Mouse (Mus musculus) thymus, adult 18-20 months (tissue): Measurements from ENCODE around the gene Gm3183.
"Not testable (repeated sequence)": the region's sequence is repeated elsewhere in the genome, so short reads cannot be mapped to it uniquely, and the experiment has no call there.

Source experiments
- DNase-seq, 2 experiments: peaks; one replicate each; pipeline ENCODE4 v3.0.0; 2022; ENCODE audit warnings: mixed read lengths in 2 of 2

Gene Gm3183

DNA sequence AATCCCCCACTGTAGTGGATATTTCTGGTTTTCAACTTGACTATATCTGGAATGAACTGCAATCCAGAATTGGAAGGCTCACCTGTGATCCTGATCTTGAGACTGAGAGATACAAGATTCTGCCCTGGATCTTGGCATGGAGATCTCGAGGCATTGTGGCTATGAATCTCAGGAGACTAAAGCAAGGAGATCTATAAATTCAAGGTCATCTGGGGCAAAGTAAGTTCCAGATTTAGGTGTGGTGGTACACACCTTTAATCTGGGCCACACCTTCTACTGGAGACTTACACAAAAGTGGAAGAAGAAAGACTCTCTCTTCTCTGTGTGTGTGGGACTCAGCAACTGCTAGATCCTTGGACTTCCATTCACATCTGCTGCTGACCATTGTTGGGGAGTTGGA is at the start of gene Gm3183:
Gene Gm3183 (plus strand): TSS at position 301 of the 400 bp plus-strand sequence.
- DNase-seq: not testable (repeated sequence)
